Mouse (Mus musculus): ENCODE measurements around the gene Kcnh1. TPM values are rescaled to one million over a fixed set of nuclear protein-coding genes. Genes with fewer than 3 reads are reported as not detected.

The Kcnh1 gene
- polyA plus RNA-seq, 1 experiment from 2014 or later = 3.3 TPM

DNA sequence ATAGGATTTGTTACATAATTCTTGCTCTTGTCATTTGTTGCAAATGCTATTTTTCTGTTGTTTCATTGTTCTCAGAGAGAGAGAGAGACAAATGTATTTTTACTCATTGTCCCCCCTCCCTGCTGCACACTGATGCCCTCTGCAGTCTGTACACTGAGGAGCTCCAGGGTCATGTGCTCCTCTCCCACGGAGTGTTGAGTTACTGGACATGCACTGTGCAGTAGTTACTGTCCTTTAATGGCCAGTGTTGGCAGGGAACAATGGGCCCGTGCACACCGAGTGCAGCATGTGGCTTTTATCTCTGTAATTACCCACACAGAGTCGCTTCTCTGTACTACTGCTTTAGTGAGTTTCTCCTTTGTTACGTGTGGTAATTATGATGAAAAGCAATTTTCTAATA lies 17.4 kb downstream of the Kcnh1 start:
- ATAC-seq (replicated peaks) = no peak
- H3K36me3 ChIP-seq (replicated peaks) = no peaks in the 10 kb centered on the region
- H3K9me3 ChIP-seq = no peaks in the 10 kb centered on the region
- no peak overlapping the region for H3K9ac ChIP-seq
- H3K27me3 ChIP-seq (replicated peaks) = no peaks in the 10 kb centered on the region
- H3K4me2 ChIP-seq = no peak overlapping the region
- H3K4me3 ChIP-seq = no peak overlapping the region
- no peak overlapping the region for H3K27ac ChIP-seq
- H3K4me1 ChIP-seq = no peaks in the 10 kb centered on the region
- 60% methylated on average over 5 of the region's 5 CpGs for WGBS

DNA sequence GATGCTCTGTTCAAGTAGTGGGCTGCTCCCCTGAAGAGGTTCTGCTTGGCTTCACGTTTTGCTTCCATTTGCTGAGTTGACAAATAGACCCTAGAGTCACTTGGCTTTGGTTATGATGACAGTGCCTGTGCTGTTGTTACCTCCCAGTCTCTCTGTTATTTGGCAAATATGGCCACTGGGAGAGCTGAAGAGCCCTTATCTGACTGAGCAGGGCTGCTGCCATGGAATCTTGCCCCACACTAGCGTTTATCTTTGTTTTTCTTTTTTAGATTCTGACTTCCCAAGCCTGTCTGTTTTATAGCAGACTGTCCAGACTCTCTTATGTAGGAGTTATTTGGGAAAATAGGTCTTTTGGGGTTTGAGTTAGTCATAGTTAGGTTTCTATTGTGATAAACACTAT lies 21.9 kb downstream of the Kcnh1 start:
- no peaks in the 10 kb centered on the region for H3K36me3 ChIP-seq (replicated peaks)
- H3K4me1 ChIP-seq = no peaks in the 10 kb centered on the region
- H3K9me3 ChIP-seq = no peaks in the 10 kb centered on the region
- H3K4me2 ChIP-seq = no peak overlapping the region
- H3K9ac ChIP-seq = no peak overlapping the region
- no peak for ATAC-seq (replicated peaks)
- no peaks in the 10 kb centered on the region for H3K27me3 ChIP-seq (replicated peaks)
- WGBS = 77% methylated on average over 2 of the region's 2 CpGs
- no peak overlapping the region for H3K4me3 ChIP-seq
- no peak overlapping the region for H3K27ac ChIP-seq

DNA sequence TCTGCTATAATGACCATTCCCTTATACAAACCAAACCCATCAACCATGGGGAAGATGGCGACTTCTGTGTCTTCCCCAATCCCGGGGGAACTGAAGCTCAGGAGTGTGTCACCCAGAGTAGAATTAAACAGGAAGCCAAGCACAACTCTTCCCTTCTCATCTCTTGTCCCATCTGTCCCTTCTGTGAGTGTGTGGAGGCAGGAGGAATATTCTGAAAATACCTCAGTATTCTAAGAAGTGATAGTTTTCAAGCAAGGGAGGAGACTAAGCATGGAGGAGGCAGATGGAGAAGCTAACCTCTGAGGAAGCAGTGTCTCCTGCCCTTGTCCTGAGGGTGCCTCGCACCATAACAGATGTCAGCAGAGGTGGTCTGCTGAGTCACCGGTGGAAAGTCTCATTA lies 24.1 kb downstream of the Kcnh1 start:
- no peak overlapping the region for H3K27ac ChIP-seq
- H3K9ac ChIP-seq = no peak overlapping the region
- WGBS = 89% methylated on average over 4 of the region's 4 CpGs
- ATAC-seq (replicated peaks) = no peak
- no peaks in the 10 kb centered on the region for H3K9me3 ChIP-seq
- no peak overlapping the region for H3K4me2 ChIP-seq
- no peaks in the 10 kb centered on the region for H3K36me3 ChIP-seq (replicated peaks)
- no peaks in the 10 kb centered on the region for H3K27me3 ChIP-seq (replicated peaks)
- no peaks in the 10 kb centered on the region for H3K4me1 ChIP-seq
- H3K4me3 ChIP-seq = no peak overlapping the region

DNA sequence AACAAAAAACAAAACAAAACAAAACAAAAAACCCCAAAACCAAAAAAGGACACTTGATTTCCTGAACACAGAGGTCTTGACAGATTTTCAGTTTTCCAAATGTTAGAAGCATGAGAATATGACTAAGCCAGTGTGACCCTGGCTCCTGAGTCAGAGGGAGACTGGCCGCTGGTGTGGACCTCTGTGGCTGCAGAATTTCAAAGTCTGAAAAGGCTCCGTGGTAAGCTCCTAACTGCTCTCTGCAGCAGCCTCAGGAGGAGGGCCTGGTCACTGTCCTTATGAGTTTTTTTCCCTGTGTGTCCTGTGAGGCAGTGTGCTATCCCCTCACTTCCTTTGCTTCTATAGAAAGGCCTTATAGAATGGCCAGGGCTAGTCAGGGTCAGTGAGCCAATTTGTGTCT lies 29.6 kb downstream of the Kcnh1 start:
- H3K4me2 ChIP-seq = no peak overlapping the region
- no peak overlapping the region for H3K4me3 ChIP-seq
- H3K9ac ChIP-seq = no peak overlapping the region
- H3K36me3 ChIP-seq (replicated peaks) = no peaks in the 10 kb centered on the region
- WGBS = 70% methylated on average over 2 of the region's 2 CpGs
- H3K27me3 ChIP-seq (replicated peaks) = no peaks in the 10 kb centered on the region
- H3K4me1 ChIP-seq = no peaks in the 10 kb centered on the region
- no peak overlapping the region for H3K27ac ChIP-seq
- H3K9me3 ChIP-seq = no peaks in the 10 kb centered on the region
- no peak for ATAC-seq (replicated peaks)

DNA sequence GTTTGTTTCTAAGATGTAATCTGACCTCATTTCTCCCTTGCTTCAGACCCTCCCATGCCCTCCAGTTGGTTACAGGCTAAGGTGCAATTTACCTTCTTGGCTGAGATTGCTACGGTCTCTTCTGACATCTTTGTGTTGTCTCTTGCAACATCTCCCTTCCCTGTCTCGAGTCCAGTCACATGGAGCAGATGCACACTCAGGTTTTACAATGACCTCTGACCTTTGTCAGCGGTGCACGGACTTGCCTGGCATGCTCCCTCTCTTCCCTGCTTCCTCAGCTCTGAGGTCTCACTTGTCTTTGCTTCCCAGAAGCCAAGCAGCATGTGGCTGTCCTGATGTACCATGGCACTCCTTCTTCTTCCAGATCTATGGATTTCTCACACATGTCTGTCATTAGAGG lies 33.6 kb downstream of the Kcnh1 start:
- Histone ChIP-seq H3K4me1 (no peaks in the 10 kb centered on the region), H3K4me3 (no peak overlapping the region), H3K9ac (no peak overlapping the region), H3K27ac (no peak overlapping the region), H3K36me3 (replicated peaks) (no peaks in the 10 kb centered on the region), H3K4me2 (no peak overlapping the region), H3K9me3 (no peaks in the 10 kb centered on the region), H3K27me3 (replicated peaks) (no peaks in the 10 kb centered on the region)
- WGBS = 44% methylated on average over 4 of the region's 4 CpGs
- no peak for ATAC-seq (replicated peaks)

DNA sequence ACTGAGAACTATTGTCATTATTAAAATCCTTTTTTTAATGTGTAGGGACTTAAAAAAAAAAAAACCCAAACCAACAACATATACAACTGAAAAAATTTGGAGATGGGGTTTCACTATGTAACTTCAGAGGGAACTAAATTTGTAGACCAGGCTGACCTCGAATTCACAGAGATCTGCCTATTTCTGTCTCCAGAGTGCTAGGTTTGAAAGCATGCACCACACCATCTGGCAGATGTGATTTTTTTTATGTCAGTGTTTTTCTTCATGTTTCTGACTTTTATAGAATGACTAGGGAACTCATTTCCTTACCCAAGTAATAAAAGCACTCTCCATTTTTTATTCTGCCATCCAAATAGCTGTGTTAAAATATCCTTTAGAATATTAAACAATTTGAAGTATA lies 42.1 kb downstream of the Kcnh1 start:
- Histone ChIP-seq H3K9ac (no peak overlapping the region), H3K4me2 (no peak overlapping the region), H3K36me3 (replicated peaks) (no peaks in the 10 kb centered on the region), H3K27ac (no peak overlapping the region), H3K4me3 (no peak overlapping the region), H3K27me3 (replicated peaks) (no peaks in the 10 kb centered on the region), H3K9me3 (no peaks in the 10 kb centered on the region), H3K4me1 (no peaks in the 10 kb centered on the region)
- ATAC-seq (replicated peaks) = no peak
- 71% methylated on average over 1 of the region's 1 CpGs for WGBS

DNA sequence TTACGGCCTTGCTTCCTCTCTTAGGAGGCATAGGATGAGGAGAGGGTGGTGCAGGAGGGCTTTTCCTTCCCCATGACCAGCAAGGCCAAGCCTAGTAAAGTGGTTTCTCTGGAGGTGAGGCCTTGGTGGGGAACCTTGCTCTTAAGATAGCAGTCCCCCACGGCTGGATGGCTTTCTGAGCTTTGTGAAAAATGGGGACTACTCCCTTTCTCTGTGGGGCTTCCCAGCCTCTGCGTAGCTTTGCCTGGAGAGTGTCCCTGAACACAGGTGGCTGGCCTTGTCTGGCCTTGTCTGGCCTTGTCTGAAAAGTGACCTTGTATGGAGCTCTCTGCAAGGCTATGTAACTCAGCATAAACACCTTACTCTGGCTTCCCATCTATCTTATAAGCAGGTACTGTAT lies 56.3 kb downstream of the Kcnh1 start:
- Histone ChIP-seq H3K36me3 (replicated peaks) (no peaks in the 10 kb centered on the region), H3K9ac (no peak overlapping the region), H3K9me3 (no peaks in the 10 kb centered on the region), H3K4me2 (no peak overlapping the region), H3K4me3 (no peak overlapping the region), H3K27me3 (replicated peaks) (no peaks in the 10 kb centered on the region), H3K4me1 (no peaks in the 10 kb centered on the region), H3K27ac (no peak overlapping the region)
- ATAC-seq (replicated peaks) = no peak
- 88% methylated on average over 3 of the region's 3 CpGs for WGBS

DNA sequence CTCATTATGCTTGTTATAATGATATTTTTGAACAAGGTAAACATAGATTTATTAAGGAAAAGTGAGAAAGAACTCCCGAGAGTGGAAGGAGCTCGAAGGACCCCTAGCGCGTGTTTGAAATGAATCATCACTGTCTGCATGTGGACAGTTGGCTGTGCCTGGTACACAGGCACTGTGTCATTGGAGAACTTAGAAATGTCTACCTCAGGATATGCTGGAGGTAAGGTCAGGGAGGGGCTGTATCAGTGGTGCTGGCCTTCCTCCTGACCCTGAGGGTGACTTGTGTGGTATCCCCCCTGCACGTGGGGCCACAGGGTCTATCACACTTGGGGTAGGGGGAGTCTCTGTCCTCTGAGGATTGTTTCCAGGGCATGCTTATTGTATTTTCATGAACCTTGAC lies 68.6 kb downstream of the Kcnh1 start:
- Histone ChIP-seq H3K4me3 (no peak overlapping the region), H3K36me3 (replicated peaks) (no peaks in the 10 kb centered on the region), H3K27ac (no peak overlapping the region), H3K4me1 (no peaks in the 10 kb centered on the region), H3K4me2 (no peak overlapping the region), H3K9ac (no peak overlapping the region), H3K9me3 (no peaks in the 10 kb centered on the region), H3K27me3 (replicated peaks) (no peaks in the 10 kb centered on the region)
- WGBS = 87% methylated on average over 5 of the region's 5 CpGs
- ATAC-seq (replicated peaks) = no peak

DNA sequence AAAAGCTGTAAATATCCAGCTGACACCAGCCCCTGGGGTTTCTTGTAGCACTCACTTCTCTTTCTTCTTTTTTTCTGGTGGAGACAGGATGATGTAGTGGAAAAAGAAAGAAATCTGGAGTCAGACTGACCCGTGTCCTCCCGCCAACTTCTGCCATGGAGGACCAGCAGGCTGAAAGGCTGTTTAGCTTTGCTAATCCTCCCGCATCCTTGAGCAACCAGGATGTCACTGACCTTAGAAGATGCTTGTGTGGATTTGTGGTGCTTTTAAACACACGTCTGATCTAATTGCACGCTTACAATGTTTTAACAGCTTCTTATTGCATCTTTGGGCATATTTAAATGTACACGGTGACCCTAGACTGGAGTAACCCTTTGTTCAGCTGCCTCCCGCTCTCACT lies 69.0 kb downstream of the Kcnh1 start:
- no peaks in the 10 kb centered on the region for H3K27me3 ChIP-seq (replicated peaks)
- no peaks in the 10 kb centered on the region for H3K4me1 ChIP-seq
- no peak overlapping the region for H3K4me2 ChIP-seq
- H3K27ac ChIP-seq = no peak overlapping the region
- ATAC-seq (replicated peaks) = no peak
- no peak overlapping the region for H3K4me3 ChIP-seq
- 54% methylated on average over 7 of the region's 7 CpGs for WGBS
- no peaks in the 10 kb centered on the region for H3K9me3 ChIP-seq
- no peaks in the 10 kb centered on the region for H3K36me3 ChIP-seq (replicated peaks)
- no peak overlapping the region for H3K9ac ChIP-seq

DNA sequence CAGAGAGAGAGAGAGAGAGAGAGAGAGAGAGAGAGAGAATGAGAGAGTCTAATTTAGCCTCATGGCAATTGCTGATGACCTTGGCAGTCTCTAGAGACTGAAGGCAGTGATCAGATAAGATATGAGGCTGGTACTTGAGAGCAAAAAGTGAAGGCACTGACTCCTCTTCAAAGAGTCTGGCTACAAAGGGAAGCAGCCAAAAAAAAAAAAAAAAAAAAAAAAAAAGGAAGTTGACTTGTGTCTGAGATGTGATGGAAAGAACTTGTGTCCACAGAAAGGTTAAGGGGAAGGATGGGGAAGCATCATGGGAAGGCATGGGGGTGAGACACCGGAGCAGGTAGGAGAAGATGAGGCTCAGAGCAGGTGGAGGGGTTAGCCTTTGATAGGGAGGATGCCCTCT lies 75.1 kb downstream of the Kcnh1 start:
- H3K27ac ChIP-seq = no peak overlapping the region
- H3K9me3 ChIP-seq = no peaks in the 10 kb centered on the region
- H3K27me3 ChIP-seq (replicated peaks) = no peaks in the 10 kb centered on the region
- 85% methylated on average over 1 of the region's 1 CpGs for WGBS
- H3K9ac ChIP-seq = no peak overlapping the region
- no peaks in the 10 kb centered on the region for H3K4me1 ChIP-seq
- H3K36me3 ChIP-seq (replicated peaks) = no peaks in the 10 kb centered on the region
- H3K4me2 ChIP-seq = no peak overlapping the region
- ATAC-seq (replicated peaks) = no peak
- no peak overlapping the region for H3K4me3 ChIP-seq

DNA sequence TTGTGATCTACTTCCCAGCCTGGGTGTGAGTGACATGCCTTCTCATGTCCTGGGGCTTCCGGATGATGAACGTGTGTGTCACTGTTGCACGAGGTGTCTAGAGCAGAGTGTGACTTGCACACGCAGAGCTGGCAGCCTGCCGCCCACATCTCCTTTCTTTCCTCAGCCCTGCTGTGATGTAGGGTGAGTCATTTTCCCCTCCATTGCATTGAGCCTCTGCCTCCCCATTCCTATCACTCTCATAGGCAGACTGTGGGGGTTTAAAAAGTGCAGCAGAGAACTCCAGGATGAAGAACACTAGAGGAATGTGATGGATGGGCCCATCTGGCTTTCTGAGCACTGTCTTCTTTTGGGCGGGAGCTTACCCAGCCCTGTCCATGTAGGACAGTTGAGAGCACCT lies 76.4 kb downstream of the Kcnh1 start:
- Histone ChIP-seq H3K27ac (no peak overlapping the region), H3K27me3 (replicated peaks) (no peaks in the 10 kb centered on the region), H3K9me3 (no peaks in the 10 kb centered on the region), H3K4me3 (no peak overlapping the region), H3K4me1 (no peaks in the 10 kb centered on the region), H3K4me2 (no peak overlapping the region), H3K9ac (no peak overlapping the region), H3K36me3 (replicated peaks) (no peaks in the 10 kb centered on the region)
- WGBS = 93% methylated on average over 6 of the region's 6 CpGs
- ATAC-seq (replicated peaks) = no peak

DNA sequence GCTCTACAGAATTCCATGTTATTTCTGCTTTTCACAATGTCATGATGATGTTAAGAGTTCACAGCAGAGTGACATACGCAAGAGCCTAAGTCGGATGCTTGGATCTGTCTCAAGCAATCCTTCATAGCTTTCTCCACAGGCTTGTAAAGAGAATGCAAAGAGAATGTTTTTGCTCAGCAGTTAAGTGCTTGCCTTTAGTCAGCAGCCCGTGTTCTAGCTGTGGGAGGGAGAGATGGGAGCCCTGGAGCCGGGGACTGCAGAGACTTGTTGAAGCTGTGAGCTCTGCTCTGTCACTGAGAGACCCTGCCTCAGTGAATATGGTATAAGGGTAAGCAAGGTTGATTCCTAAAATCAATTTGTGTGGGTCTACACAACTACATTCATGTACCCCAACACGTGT lies 78.3 kb downstream of the Kcnh1 start:
- no peaks in the 10 kb centered on the region for H3K36me3 ChIP-seq (replicated peaks)
- no peaks in the 10 kb centered on the region for H3K4me1 ChIP-seq
- no peak overlapping the region for H3K4me3 ChIP-seq
- H3K9ac ChIP-seq = no peak overlapping the region
- no peak overlapping the region for H3K27ac ChIP-seq
- H3K9me3 ChIP-seq = no peaks in the 10 kb centered on the region
- 80% methylated on average over 5 of the region's 5 CpGs for WGBS
- H3K4me2 ChIP-seq = no peak overlapping the region
- no peak for ATAC-seq (replicated peaks)
- no peaks in the 10 kb centered on the region for H3K27me3 ChIP-seq (replicated peaks)

DNA sequence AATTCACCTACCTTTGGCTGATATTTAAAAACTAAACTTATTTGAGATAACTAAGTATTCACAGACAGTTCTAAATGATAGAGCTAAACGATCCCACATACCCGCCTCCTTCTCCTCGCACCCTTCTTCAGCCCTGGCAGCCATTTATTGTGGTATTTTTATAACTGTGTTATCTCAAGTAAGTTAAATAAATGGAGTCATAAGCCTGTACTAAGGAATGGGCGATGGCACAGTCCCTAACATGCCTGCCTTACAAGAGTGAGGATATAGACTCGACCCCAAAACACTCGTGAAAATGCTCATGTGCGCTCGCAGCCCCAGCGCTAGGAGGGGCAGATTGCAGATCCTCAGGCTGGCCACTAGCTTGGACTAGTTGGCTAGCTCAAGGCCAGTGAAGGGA lies 79.3 kb downstream of the Kcnh1 start:
- H3K4me2 ChIP-seq = no peak overlapping the region
- no peak for ATAC-seq (replicated peaks)
- no peaks in the 10 kb centered on the region for H3K27me3 ChIP-seq (replicated peaks)
- 91% methylated on average over 9 of the region's 9 CpGs for WGBS
- H3K36me3 ChIP-seq (replicated peaks) = no peaks in the 10 kb centered on the region
- no peak overlapping the region for H3K4me3 ChIP-seq
- H3K9ac ChIP-seq = no peak overlapping the region
- no peaks in the 10 kb centered on the region for H3K9me3 ChIP-seq
- no peak overlapping the region for H3K27ac ChIP-seq
- H3K4me1 ChIP-seq = no peaks in the 10 kb centered on the region

DNA sequence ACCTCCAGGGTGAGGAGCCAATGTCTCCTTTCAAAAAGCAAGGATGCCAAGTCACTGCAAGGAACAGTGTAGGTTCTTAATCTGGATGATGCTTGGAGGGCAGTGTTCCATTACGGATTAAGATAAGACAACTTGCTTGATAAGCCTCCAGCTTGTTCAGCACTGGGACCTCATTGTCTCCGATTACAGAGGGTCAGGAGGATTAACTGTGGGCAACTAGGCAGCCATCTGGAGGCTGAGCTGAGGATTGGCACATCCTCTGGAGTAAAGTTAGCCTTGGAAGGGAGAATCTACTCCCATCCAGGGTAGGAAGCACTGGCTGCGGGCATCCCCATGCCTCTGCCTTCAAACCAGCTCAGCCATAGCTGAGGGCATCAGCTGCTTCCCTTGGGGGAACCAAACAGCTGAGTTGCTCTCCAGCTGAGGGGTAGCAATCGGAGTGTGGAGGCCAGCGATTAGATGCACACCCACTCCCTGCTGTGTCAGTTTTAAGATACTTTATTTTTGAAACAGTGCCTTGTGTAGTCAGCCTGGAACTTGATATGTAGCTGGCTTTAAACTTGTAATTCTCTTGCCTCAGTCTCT lies 87.3 kb downstream of the Kcnh1 start:
- H3K4me2 ChIP-seq = no peak overlapping the region
- no peak overlapping the region for H3K4me3 ChIP-seq
- 33% methylated on average over 5 of the region's 5 CpGs for WGBS
- no peak overlapping the region for H3K27ac ChIP-seq
- H3K9me3 ChIP-seq = no peaks in the 10 kb centered on the region
- no peaks in the 10 kb centered on the region for H3K27me3 ChIP-seq (replicated peaks)
- no peak for ATAC-seq (replicated peaks)
- H3K36me3 ChIP-seq (replicated peaks) = no peaks in the 10 kb centered on the region
- no peaks in the 10 kb centered on the region for H3K4me1 ChIP-seq
- H3K9ac ChIP-seq = no peak overlapping the region

All from midbrain, embryonic 15.5 days (tissue).